Mouse (Mus musculus) MEL (cell line): Measurements from ENCODE around the gene Ptms. TPM values are rescaled to one million over a fixed set of nuclear protein-coding genes. Genes with fewer than 3 reads are reported as not detected.

ENCODE experiments used
- DNase-seq: peaks from one replicate; pipeline ENCODE4 v3.0.0; 2011; ENCODE audit warnings: low read depth, low spot score
- H3K27ac ChIP-seq: 2 replicates; pipeline ENCODE4 v1.5.1; 2012; ENCODE audit warnings: low read depth, mild to moderate bottlenecking, control low read depth, low read length, moderate library complexity; ENCODE audit not compliant: control insufficient read depth
- H3K27me3 ChIP-seq, 2 experiments: fragments of 150-350 bp in 1 of 2; sonication (generic) in 1 of 2; 2 replicates each; pipeline ENCODE4 v1.6.1; 2012; ENCODE audit warnings: low read length in 2 of 2, mild to moderate bottlenecking in 2 of 2, improper control_type of control experiment in 1 of 2, moderate library complexity in 1 of 2; ENCODE audit not compliant: insufficient read depth in 2 of 2, control insufficient read depth in 1 of 2
- H3K36me3 ChIP-seq, 2 experiments: 2 replicates each; pipeline ENCODE4 v1.6.1; 2012 to 2014; ENCODE audit warnings: low read length in 2 of 2, improper control_type of control experiment in 1 of 2, inconsistent platforms in 1 of 2, mild to moderate bottlenecking in 1 of 2; ENCODE audit not compliant: insufficient read depth in 2 of 2, control insufficient read depth in 1 of 2
- H3K4me1 ChIP-seq, 2 experiments: fragments of 150-350 bp in 1 of 2; sonication (generic) in 1 of 2; 2 replicates each; pipeline ENCODE4 v1.6.1; 2012; ENCODE audit warnings: low read length in 2 of 2, improper control_type of control experiment in 1 of 2, mild to moderate bottlenecking in 1 of 2; ENCODE audit not compliant: insufficient read depth in 2 of 2, control insufficient read depth in 1 of 2
- H3K4me3 ChIP-seq, 2 experiments: fragments of 150-350 bp in 1 of 2; sonication (generic) in 1 of 2; 2 replicates each; pipeline ENCODE4 v1.5.1; 2012; ENCODE audit warnings: low read depth in 2 of 2, low read length in 2 of 2, mild to moderate bottlenecking in 2 of 2, moderate library complexity in 2 of 2, control low read depth in 1 of 2, improper control_type of control experiment in 1 of 2; ENCODE audit not compliant: control insufficient read depth in 1 of 2, insufficient read depth in 1 of 2
- H3K79me2 ChIP-seq: 2 replicates; pipeline ENCODE4 v1.6.1; 2012; ENCODE audit warnings: mild to moderate bottlenecking, low read length, moderate library complexity; ENCODE audit not compliant: control insufficient read depth, poor library complexity, insufficient read depth
- H3K9ac ChIP-seq: 2 replicates; pipeline ENCODE4 v1.6.1; 2012; ENCODE audit warnings: low read depth, mild to moderate bottlenecking, control low read depth, low read length, moderate library complexity; ENCODE audit not compliant: control insufficient read depth, poor library complexity, severe bottlenecking
- H3K9me3 ChIP-seq: fragments of 150-350 bp; sonication (generic); replicated peaks from 2 replicates; pipeline ENCODE4 v1.6.1; 2012; ENCODE audit warnings: mild to moderate bottlenecking, low read length, improper control_type of control experiment, moderate library complexity; ENCODE audit not compliant: insufficient read depth
- CHD1 ChIP-seq: IDR thresholded peaks from 2 replicates; pipeline ENCODE4 v1.6.1; 2012; ENCODE audit warnings: low read depth, mild to moderate bottlenecking, inconsistent platforms, low read length, improper control_type of control experiment
- CHD2 ChIP-seq: IDR thresholded peaks from 2 replicates; pipeline ENCODE4 v1.6.1; 2011; ENCODE audit warnings: low read length, improper control_type of control experiment
- E2F4 ChIP-seq: IDR thresholded peaks from 2 replicates; pipeline ENCODE4 v1.6.1; 2011; ENCODE audit warnings: low read depth, low read length, improper control_type of control experiment, borderline replicate concordance
- ELF1 ChIP-seq: IDR thresholded peaks from 2 replicates; pipeline ENCODE4 v1.6.1; 2014; ENCODE audit warnings: low read depth, mild to moderate bottlenecking, inconsistent platforms, low read length, improper control_type of control experiment, moderate library complexity
- EP300 ChIP-seq, 2 experiments: IDR thresholded peaks; 2 replicates each; pipeline ENCODE4 v1.6.1; 2011; ENCODE audit warnings: improper control_type of control experiment in 2 of 2, low read length in 2 of 2, low read depth in 1 of 2, mild to moderate bottlenecking in 1 of 2
- KAT2A ChIP-seq: conservative IDR thresholded peaks from 2 replicates; pipeline ENCODE4 v1.6.1; 2012; ENCODE audit warnings: low read depth, low read length, improper control_type of control experiment, inconsistent platforms
- MAFK ChIP-seq: IDR thresholded peaks from 2 replicates; pipeline ENCODE4 v1.6.1; 2011; ENCODE audit warnings: low read depth, mild to moderate bottlenecking, low read length, improper control_type of control experiment, borderline replicate concordance
- MAX ChIP-seq: IDR thresholded peaks from 2 replicates; pipeline ENCODE4 v1.6.1; 2011; ENCODE audit warnings: low read length, improper control_type of control experiment
- MAZ ChIP-seq: IDR thresholded peaks from 2 replicates; pipeline ENCODE4 v1.6.1; 2012; ENCODE audit warnings: low read depth, mild to moderate bottlenecking, inconsistent platforms, low read length, improper control_type of control experiment
- MEF2A ChIP-seq: IDR thresholded peaks from 2 replicates; pipeline ENCODE4 v1.6.1; 2014; ENCODE audit warnings: low read depth, mild to moderate bottlenecking, inconsistent platforms, low read length, improper control_type of control experiment; ENCODE audit not compliant: poor library complexity, insufficient replicate concordance, severe bottlenecking; ENCODE audit errors: extremely low read depth
- MXI1 ChIP-seq: IDR thresholded peaks from 2 replicates; pipeline ENCODE4 v1.6.1; 2011; ENCODE audit warnings: mild to moderate bottlenecking, low read depth, low read length, improper control_type of control experiment
- MYC ChIP-seq: IDR thresholded peaks from 2 replicates; pipeline ENCODE4 v1.6.1; 2011; ENCODE audit warnings: low read depth, mild to moderate bottlenecking, low read length, improper control_type of control experiment, moderate library complexity
- NRF1 ChIP-seq: IDR thresholded peaks from 2 replicates; pipeline ENCODE4 v1.6.1; 2014; ENCODE audit warnings: low read depth, mild to moderate bottlenecking, inconsistent platforms, low read length, improper control_type of control experiment, moderate library complexity; ENCODE audit not compliant: poor library complexity, insufficient read depth, severe bottlenecking
- POLR2A ChIP-seq, 2 experiments: IDR thresholded peaks; 2 replicates each; pipeline ENCODE4 v1.6.1; 2011 to 2012; ENCODE audit warnings: low read length in 2 of 2, mild to moderate bottlenecking in 2 of 2, control low read depth in 1 of 2, improper control_type of control experiment in 1 of 2, low read depth in 1 of 2, moderate library complexity in 1 of 2; ENCODE audit not compliant: control insufficient read depth in 1 of 2, insufficient read depth in 1 of 2, poor library complexity in 1 of 2
- POLR2AphosphoS2 ChIP-seq: IDR thresholded peaks from 2 replicates; pipeline ENCODE4 v1.6.1; 2011; ENCODE audit warnings: low read length, improper control_type of control experiment
- RCOR1 ChIP-seq: IDR thresholded peaks from 2 replicates; pipeline ENCODE4 v1.6.1; 2012; ENCODE audit warnings: low read depth, mild to moderate bottlenecking, inconsistent platforms, low read length, improper control_type of control experiment
- SIN3A ChIP-seq: IDR thresholded peaks from 2 replicates; pipeline ENCODE4 v1.6.1; 2012; ENCODE audit warnings: low read length, improper control_type of control experiment, inconsistent platforms
- TCF12 ChIP-seq: IDR thresholded peaks from 2 replicates; pipeline ENCODE4 v1.6.1; 2014; ENCODE audit warnings: low read depth, mild to moderate bottlenecking, inconsistent platforms, low read length, improper control_type of control experiment, moderate library complexity
- UBTF ChIP-seq: IDR thresholded peaks from 2 replicates; pipeline ENCODE4 v1.6.1; 2012; ENCODE audit warnings: low read depth, mild to moderate bottlenecking, inconsistent platforms, low read length, improper control_type of control experiment, moderate library complexity, borderline replicate concordance; ENCODE audit not compliant: insufficient read depth
- ZC3H11A ChIP-seq: IDR thresholded peaks from 2 replicates; pipeline ENCODE4 v1.6.1; 2012; ENCODE audit warnings: low read depth, mild to moderate bottlenecking, inconsistent platforms, low read length, improper control_type of control experiment
- polyA plus RNA-seq, 2 experiments: library from polyadenylated mRNA; stranded (reverse) in 1 of 2; unstranded in 1 of 2; fragments of >175 nt in 1 of 2; fragments of >200 nt in 1 of 2; gene quantifications; 2 replicates each; pipeline versions ENCODE4 v1.2.1 to v1.2.4; 2012; ENCODE audit warnings: low replicate concordance in 2 of 2, low read depth in 1 of 2; ENCODE audit not compliant: insufficient read length in 2 of 2, insufficient read depth in 1 of 2, missing spikeins in 1 of 2
- total RNA-seq: library from RNA; depleted of rRNA; stranded (reverse); fragments of 300-350 nt; gene quantifications from 2 replicates; pipeline ENCODE4 v1.2.3, GENCODE M21; 2012

Gene Ptms
- total and polyA plus RNA-seq, 3 experiments = 31.8 to 177 TPM; not detected in 1

DNA sequence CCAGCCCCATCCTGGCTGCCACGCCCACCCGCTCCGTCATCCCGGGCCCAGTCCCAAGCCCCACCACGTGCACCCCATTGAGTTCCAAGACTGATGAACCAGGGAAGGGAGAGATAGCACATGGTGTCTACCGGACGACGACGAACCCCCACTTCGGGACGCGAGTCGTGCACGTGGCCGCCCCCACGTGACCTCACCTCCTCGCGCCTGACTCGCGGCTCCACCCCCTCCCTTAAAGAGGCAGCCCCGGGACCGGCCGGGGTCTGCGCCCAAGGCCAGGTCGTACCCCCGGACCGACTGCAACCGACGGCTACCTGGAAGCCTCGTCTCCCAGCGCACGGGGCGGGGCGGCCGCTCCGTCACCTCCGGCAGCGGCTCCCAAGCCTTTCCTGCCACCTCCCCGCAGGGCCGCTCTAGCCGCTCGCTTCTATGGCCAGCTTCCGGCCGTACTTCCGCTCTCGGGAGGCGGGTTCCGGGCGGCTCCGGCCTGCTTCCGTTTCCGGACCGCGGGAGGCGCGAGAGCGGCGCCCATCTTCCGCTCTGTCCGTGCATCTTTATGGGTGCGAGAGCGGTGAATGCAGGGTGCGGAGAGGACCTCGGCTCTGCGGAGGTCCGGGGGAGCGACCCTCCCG, 45.3 kb upstream of the Ptms start, which contains the start of gene Cops7a (continued):
- TF ChIP-seq MYC (peak; percentile 97), RCOR1 (no peak), CHD1 (no peak)

GRCm38 (mm10) chr6:124964638-124965037, 44.7 kb upstream of the Ptms start:
- no peak for DNase-seq
- H3K4me1 ChIP-seq = peaks cover 0 to 12% of the 10 kb centered on the region in 2 experiments; a peak in 3 of 4 replicates
- peaks cover 16% of the 10 kb centered on the region for H3K79me2 ChIP-seq
- TF ChIP-seq MAFK (no peak), MAZ (no peak), CHD2 (no peak), ZC3H11A (no peak), TCF12 (no peak), E2F4 (no peak), MAX (no peak), POLR2A (IDR thresholded peaks at IDR 0.05; ENCODE audit: control insufficient read depth in 1 of 2, insufficient read depth in 1 of 2, low read depth in 1 of 2, low read length in 2 of 2, poor library complexity in 1 of 2) (no peak; a peak in 1 of 4 replicates), POLR2AphosphoS2 (no peak), NRF1 (no peak), ELF1 (no peak), MYC (no peak), MEF2A (no peak), KAT2A (no peak), CHD1 (no peak), SIN3A (no peak), UBTF (no peak), EP300 (IDR thresholded peaks at IDR 0.05; ENCODE audit: low read depth in 1 of 2, low read length in 2 of 2) (no peak), MXI1 (no peak)
- H3K9ac ChIP-seq = peak overlapping the region; percentile 99
- H3K9me3 ChIP-seq = no peaks in the 10 kb centered on the region
- peaks cover 1 to 18% of the 10 kb centered on the region in 2 experiments; a peak in 2 of 4 replicates for H3K36me3 ChIP-seq
- H3K27ac ChIP-seq = peak overlapping the region; percentile 94
- no peaks in the 10 kb centered on the region for H3K27me3 ChIP-seq
- peak overlapping the region; percentile 56 to 92 for H3K4me3 ChIP-seq
